Mouse (Mus musculus) frontal cortex, postnatal 10 days (tissue): ENCODE data around the gene Vangl2.

Experiments
- DNase-seq, 2 experiments: peaks; one replicate each; pipeline ENCODE4 v3.0.0; 2022; ENCODE audit warnings: low spot score in 2 of 2, mixed read lengths in 1 of 2

Vangl2 gene

DNA sequence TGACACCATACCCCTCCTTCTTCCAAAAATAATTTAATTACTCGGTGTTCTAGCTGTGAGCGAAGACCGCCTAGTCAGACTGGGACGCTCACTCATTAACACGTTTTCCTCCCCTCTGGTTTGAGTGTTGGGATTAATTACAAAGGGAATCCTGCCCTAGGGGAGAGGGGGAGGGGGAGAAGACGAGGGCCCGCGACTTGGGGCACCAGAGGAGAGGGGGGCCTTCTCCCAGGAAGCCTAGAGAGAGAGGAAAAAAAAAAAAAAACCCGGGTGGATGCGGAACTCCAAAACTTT is 488 bp downstream of the Vangl2 start:
- DNase-seq: no peak

- peak; percentile 72 to 84 for DNase-seq
Measured at GRCm38 (mm10) chr1:172027010-172027808, 1.0 kb downstream of the Vangl2 start.

- DNase-seq: no peak
Measured at GRCm38 (mm10) chr1:172026201-172026901, 1.9 kb downstream of the Vangl2 start.

DNA sequence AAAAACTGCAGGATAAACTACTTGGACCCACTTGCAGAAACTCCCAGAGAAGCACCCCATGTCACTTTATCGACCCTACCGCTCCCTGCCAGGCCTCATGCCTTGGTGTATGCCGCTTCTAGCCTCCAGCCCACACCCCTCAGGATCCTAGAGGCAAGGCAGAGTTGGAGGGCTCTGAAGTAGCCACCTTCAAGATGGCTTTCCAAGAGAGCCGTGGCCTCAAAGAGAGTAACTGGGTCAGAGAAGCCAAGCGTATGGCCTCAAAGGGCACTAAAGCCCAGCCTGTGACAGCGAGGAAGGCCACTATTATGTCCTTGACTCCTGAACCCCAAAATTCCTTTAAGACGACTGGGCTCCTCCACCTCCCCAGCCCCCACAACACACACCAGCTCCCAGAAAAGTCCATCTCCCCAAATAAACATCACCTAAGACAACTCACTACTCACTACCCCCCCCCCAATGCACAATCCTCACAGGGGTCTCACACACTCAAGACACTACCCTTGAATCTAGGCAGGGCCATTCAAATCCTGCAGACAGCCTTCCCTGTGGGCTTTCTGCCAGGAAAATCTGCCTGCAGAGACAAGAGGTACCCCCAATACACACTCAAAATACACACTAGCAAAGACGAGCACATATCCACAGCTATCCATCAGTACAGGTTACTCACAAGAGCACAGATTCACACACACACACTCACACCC is 2.9 kb downstream of the Vangl2 start:
- no peak for DNase-seq

- no peak for DNase-seq
Measured at GRCm38 (mm10) chr1:172024140-172024895, 3.9 kb downstream of the Vangl2 start.

GRCm38 (mm10) chr1:172019863-172020521 is 8.3 kb downstream of the Vangl2 start:
- DNase-seq: no peak

- DNase-seq: no peak
Measured at GRCm38 (mm10) chr1:172019339-172019738, 8.9 kb downstream of the Vangl2 start.

DNA sequence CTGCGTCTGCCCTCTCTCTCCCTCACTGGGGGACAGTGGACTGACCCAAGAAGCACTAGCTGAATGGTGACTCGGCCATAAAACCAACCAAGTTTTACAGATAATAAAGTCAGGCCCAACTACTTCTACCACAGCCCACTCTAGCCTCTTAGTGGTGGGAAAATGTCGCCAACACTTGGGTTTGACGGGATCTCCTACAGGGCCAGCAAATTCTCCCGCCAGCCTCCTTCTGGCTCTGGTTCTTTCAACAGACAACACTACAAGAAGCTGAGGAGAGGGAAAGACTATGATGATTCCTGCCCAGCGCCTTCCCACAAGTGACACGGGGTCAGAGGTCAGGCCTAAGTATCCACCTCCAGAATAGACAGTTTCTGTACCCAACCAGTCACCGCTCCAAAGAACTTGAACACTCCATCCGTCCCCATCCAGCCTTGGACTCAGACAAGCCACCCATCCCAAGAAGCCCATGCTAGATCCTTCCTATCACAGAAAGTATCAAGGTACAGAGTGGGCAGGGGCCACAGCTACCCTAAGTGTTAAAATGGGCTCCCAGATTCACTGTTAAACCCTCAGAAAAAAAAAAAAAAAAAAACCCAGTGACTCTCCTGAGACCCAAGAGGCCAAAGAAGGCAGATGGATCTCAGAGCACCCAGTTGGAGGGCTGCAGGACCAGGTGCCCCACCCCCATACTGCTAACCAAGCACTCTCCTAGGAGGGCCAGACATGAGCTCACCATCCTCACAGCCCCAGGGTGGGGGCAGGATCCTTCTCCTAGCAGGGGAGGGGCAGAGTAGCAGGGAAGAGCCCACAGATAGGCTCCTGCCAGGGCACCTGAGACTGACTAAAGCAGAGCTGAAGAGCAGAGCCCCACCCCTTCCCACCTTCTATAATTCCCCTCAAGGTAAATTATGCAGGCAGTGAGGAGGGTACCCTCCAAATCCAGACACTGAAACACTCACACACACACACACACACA is 9.6 kb downstream of the Vangl2 start:
- no peak for DNase-seq

- peak in 1 of 2 experiments; percentile 8 for DNase-seq
Measured at GRCm38 (mm10) chr1:172017517-172018070, 10.7 kb downstream of the Vangl2 start.

DNA sequence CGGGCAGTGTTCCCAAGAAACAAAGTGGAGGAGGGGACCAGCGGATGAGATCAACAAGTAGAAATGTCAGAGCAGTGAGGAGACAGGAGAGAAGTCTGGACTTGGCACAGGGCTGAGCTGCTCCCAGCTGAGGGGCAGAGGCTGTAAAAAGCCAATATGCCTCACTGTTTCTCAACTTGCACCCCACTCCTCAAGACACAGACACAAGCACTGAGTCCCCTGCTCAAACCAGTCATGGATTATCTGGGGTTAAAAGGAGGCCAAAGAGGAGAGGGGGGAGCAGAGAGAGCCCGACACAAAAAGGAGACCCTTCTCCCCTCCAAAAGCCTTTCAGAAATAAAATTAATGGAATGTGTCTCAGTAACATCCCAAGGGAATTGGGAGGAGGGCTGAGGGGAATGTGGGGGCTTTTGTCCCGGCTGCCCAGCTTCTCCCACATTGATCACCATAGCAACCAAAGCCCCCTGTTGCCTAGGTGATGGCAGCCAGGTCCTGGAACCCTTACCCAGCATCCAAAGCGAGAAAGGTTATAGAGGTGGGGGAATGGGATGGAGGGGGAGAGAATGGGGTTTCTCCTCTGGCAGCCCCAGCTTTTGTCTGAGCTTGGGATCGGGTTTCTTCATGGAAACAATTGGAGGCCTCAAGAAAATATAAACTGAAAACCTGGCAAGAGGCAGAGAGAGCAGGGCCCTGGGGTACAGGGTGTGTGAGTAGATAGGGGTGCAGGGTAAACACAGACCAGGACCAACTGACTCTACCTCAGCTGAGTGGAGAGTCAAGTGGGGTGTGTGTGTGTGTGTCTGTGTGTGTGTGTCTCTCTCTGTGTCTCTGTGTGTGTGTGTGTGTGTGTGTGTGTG is 11.4 kb downstream of the Vangl2 start:
- DNase-seq: peak in 1 of 2 experiments; percentile 27

GRCm38 (mm10) chr1:172016031-172016430 is 12.2 kb downstream of the Vangl2 start:
- DNase-seq: peak in 1 of 2 experiments; percentile 8

DNA sequence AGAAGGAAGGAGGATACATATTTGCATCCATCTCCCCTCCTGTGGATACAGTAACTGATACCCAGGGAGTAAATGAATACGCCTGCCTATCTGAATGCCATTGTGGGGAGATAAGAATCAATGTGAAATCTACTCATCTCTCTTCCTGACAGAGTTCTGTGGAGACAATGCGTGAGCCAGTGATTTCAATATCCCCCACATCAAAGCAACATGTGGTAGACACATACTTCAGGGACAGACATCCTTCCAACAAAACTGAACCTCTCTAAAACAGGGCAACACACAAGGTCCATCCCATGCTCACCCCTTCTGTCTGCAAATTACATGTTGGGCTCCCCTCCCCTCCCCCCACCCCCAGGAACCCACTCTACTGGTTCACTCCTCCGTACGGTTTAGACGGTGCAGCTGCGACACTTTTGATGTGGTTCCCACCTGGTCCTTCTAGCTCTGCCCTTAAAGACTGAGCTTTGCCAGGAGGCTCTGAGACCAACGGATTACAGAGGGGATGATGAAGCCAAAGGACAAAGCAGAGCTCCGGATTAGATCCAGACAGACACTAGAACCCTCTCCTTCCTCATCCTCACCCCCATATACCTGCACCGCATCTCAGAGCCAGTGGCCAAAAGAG is 12.8 kb downstream of the Vangl2 start:
- no peak for DNase-seq

GRCm38 (mm10) chr1:172014771-172015170 is 13.5 kb downstream of the Vangl2 start:
- no peak for DNase-seq

- peak in 1 of 2 experiments; percentile 65 for DNase-seq
Measured at GRCm38 (mm10) chr1:172012030-172012429, 16.2 kb downstream of the Vangl2 start.

- DNase-seq: peak in 1 of 2 experiments; percentile 9
Measured at GRCm38 (mm10) chr1:172010042-172010824, 18.0 kb downstream of the Vangl2 start.

DNA sequence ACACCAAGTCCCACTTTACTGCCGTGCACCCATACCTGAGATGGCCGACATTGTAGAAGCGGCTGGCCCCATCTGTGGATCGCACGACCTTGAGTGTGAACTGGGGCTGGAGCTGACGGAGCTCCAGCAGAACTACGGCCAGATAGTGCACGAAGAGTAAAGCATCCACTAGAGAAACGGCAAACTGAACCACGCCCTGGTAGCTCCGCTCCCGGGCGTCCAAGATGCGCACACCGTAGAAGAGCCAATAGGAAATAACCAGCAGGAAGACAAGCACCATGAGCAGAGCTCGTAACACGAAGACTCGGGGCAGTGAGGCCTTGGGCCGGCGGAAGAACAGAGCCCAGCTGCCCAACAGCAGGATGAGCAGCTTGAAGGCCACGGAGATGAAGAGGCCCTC is 18.8 kb downstream of the Vangl2 start:
- DNase-seq: no peak

GRCm38 (mm10) chr1:172008351-172008750 is 19.9 kb downstream of the Vangl2 start:
- no peak for DNase-seq

DNA sequence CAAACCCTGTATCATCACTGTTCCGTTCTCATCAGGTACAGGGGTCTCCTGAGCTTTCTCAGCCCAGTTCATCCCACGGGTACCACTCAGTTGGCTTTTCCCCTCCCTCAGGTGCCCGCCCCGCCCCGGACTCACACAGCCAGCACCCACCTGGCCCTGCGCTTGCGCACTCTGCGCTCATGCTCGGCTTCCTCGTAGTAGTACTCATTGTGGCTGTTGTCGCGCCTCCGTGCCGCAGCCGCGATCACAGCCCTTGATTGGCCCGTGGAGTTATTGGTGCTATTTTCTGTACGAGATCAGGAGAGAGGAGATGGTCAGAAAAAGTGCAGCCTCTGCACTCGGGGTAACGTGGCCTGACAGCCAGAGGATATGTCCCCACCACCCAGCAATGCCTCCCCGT is 20.5 kb downstream of the Vangl2 start:
- DNase-seq: no peak
